Mouse (Mus musculus): Measurements from ENCODE around the gene Scg3. TPM values are rescaled to one million over a fixed set of nuclear protein-coding genes. Genes with fewer than 3 reads are reported as not detected.
A peak's percentile ranks its signal among the peaks of the same experiment; 100 is the strongest.

Gene Scg3
- polyA plus RNA-seq (2011; ENCODE audit: insufficient read depth, insufficient read length, low read depth, missing spikeins), result not detected in 2 replicates

DNA sequence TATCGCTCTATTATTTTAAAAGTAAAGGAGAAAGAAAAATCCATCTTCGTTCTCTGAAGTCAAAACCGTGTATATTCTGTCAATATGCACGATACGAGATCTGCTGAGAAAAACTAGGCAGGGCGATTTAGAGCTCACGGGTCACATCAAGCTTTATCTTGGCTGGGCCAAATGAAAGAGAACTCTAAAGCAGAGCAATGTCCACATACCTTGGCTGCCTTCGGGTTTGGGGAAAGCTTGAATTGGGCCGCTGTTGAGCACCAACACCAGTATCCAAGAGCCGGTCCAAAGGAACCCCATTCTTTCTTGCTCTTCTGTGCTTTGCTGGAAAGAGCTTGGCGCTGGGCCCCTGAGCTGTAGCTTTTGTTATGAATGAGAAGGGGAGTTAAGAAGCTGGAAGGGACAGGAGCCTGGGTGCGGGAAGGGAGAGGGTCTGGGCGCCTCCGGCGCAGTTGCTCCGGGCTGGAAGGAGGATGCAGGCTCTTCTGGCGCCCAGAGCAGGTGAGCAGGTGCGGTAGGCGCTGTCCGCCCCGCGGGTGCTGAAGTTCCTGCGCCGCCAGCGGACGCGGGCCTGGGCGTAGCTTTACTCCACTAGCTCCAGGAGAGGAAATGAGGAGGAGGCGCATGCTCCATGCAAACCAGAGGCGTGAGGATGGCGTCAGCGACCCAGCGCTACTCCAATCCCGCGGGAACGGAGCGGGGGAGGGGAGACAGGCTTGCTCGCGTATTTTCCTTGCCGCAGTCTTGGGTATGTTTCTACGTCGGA lies at the start of gene Scg3:
Gene Scg3, minus strand, starts transcription at position 631 of the 766 bp plus-strand sequence.
- TF ChIP-seq CTCF (IDR thresholded peaks at IDR 0.05; ENCODE audit: low read depth, low read length) (no peak), EP300 (IDR thresholded peaks at IDR 0.05; ENCODE audit: insufficient read depth, low read depth, low read length) (0 out of 2 replicates have a peak, but pooled peaks have one; percentile 57), POLR2A (IDR thresholded peaks at IDR 0.05; ENCODE audit: insufficient read depth, low read length) (no peak)
- Histone ChIP-seq H3K4me3 (ENCODE audit: low read depth, low read length) (peak within 1 kb of the TSS; percentile 47), H3K9ac (ENCODE audit: low read depth, poor library complexity, severe bottlenecking) (no peak within 1 kb of the TSS), H3K36me3 (ENCODE audit: control insufficient read depth, insufficient read depth, low read length, poor library complexity, severe bottlenecking) (no peaks in the 10 kb centered on the region), H3K27me3 (ENCODE audit: control insufficient read depth, insufficient read depth, low read length, poor library complexity, severe bottlenecking) (no peaks in the 10 kb centered on the region), H3K27ac (ENCODE audit: insufficient read depth, low read length) (no peak within 1 kb of the TSS), H3K4me1 (ENCODE audit: control insufficient read depth, insufficient read depth, low read length) (no peaks in the 10 kb centered on the region), H3K9me3 (replicated peaks; ENCODE audit: control insufficient read depth, insufficient read depth, low read length, poor library complexity, severe bottlenecking) (no peaks in the 10 kb centered on the region)

DNA sequence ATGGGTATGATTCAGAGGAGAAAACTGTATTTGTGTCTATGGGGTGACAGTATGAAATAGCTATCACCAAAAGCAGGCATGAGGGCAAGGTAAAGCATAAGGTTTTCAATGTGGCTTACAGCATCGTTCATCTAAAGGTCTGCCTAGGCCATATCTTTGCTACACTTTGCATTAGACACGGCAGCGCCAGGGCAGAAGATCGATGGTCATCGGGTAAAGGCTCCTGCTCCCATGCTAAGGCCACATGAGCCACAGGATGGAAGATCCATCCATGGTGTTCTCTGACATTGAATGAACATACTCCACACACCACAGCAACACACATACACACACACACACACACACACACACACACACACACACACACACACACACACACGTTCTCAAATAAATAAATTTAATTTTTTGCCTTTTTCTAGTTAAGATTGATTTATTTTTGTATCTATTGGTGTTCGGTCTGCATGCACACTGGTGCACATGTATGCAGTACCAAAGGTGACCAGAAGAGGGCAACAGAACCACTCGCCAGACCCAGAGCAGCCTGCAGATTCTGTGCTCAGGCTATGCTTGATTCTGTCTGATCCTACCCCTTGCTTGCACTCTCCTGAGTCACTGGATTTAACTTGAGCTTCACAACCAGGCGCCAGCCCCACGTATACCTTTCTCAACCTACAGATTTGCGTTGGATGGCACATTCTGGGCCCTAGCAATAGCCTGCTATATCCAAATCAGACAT lies 36.3 kb upstream of the Scg3 start:
- H3K27ac ChIP-seq (ENCODE audit: insufficient read depth, low read length), result no peak overlapping the region
- TF ChIP-seq CTCF (IDR thresholded peaks at IDR 0.05; ENCODE audit: low read depth, low read length) (peak; percentile 90), POLR2A (IDR thresholded peaks at IDR 0.05; ENCODE audit: insufficient read depth, low read length) (no peak), EP300 (IDR thresholded peaks at IDR 0.05; ENCODE audit: insufficient read depth, low read depth, low read length) (no peak)
- H3K9me3 ChIP-seq (replicated peaks; ENCODE audit: control insufficient read depth, insufficient read depth, low read length, poor library complexity, severe bottlenecking), result no peaks in the 10 kb centered on the region
- H3K27me3 ChIP-seq (ENCODE audit: control insufficient read depth, insufficient read depth, low read length, poor library complexity, severe bottlenecking), result no peaks in the 10 kb centered on the region
- no peak overlapping the region for H3K9ac ChIP-seq (ENCODE audit: low read depth, poor library complexity, severe bottlenecking)
- no peaks in the 10 kb centered on the region for H3K4me1 ChIP-seq (ENCODE audit: control insufficient read depth, insufficient read depth, low read length)
- no peaks in the 10 kb centered on the region for H3K36me3 ChIP-seq (ENCODE audit: control insufficient read depth, insufficient read depth, low read length, poor library complexity, severe bottlenecking)
- no peak overlapping the region for H3K4me3 ChIP-seq (ENCODE audit: low read depth, low read length)

GRCm38 (mm10) chr9:75719481-75719880 lies 35.6 kb upstream of the Scg3 start:
- H3K9ac ChIP-seq (ENCODE audit: low read depth, poor library complexity, severe bottlenecking), result no peak overlapping the region
- no peak for TF ChIP-seq POLR2A (IDR thresholded peaks at IDR 0.05; ENCODE audit: insufficient read depth, low read length)
- no peak for TF ChIP-seq EP300 (IDR thresholded peaks at IDR 0.05; ENCODE audit: insufficient read depth, low read depth, low read length)
- no peak for TF ChIP-seq CTCF (IDR thresholded peaks at IDR 0.05; ENCODE audit: low read depth, low read length)
- H3K4me1 ChIP-seq (ENCODE audit: control insufficient read depth, insufficient read depth, low read length), result no peaks in the 10 kb centered on the region
- H3K36me3 ChIP-seq (ENCODE audit: control insufficient read depth, insufficient read depth, low read length, poor library complexity, severe bottlenecking), result no peaks in the 10 kb centered on the region
- H3K27ac ChIP-seq (ENCODE audit: insufficient read depth, low read length), result no peak overlapping the region
- no peaks in the 10 kb centered on the region for H3K9me3 ChIP-seq (replicated peaks; ENCODE audit: control insufficient read depth, insufficient read depth, low read length, poor library complexity, severe bottlenecking)
- H3K4me3 ChIP-seq (ENCODE audit: low read depth, low read length), result no peak overlapping the region
- no peaks in the 10 kb centered on the region for H3K27me3 ChIP-seq (ENCODE audit: control insufficient read depth, insufficient read depth, low read length, poor library complexity, severe bottlenecking)

DNA sequence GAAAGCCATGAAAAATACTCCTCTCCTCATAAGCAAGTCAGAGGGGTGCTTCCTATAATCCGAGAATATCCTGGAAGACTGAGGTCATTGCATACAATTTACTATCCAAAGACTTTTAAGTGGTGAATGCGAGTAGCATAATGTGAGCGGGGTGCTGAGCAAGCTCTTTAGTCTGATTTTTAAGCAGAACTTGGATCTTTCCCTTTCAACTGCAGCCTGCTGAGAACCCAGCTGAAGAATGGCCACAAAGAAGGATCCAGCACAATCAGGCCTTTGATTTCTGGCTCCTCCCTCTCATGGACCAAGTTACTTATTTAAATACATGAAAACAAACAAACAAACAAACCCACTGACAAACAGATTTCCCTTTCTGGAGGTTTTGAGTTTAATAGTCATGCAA lies 916 bp upstream of the Scg3 start:
- TF ChIP-seq POLR2A (IDR thresholded peaks at IDR 0.05; ENCODE audit: insufficient read depth, low read length) (no peak), EP300 (IDR thresholded peaks at IDR 0.05; ENCODE audit: insufficient read depth, low read depth, low read length) (no peak), CTCF (IDR thresholded peaks at IDR 0.05; ENCODE audit: low read depth, low read length) (no peak)
- no peak overlapping the region for H3K4me3 ChIP-seq (ENCODE audit: low read depth, low read length)
- H3K4me1 ChIP-seq (ENCODE audit: control insufficient read depth, insufficient read depth, low read length), result no peaks in the 10 kb centered on the region
- H3K9ac ChIP-seq (ENCODE audit: low read depth, poor library complexity, severe bottlenecking), result no peak overlapping the region
- H3K36me3 ChIP-seq (ENCODE audit: control insufficient read depth, insufficient read depth, low read length, poor library complexity, severe bottlenecking), result no peaks in the 10 kb centered on the region
- H3K27me3 ChIP-seq (ENCODE audit: control insufficient read depth, insufficient read depth, low read length, poor library complexity, severe bottlenecking), result no peaks in the 10 kb centered on the region
- peaks cover 7% of the 10 kb centered on the region for H3K9me3 ChIP-seq (replicated peaks; ENCODE audit: control insufficient read depth, insufficient read depth, low read length, poor library complexity, severe bottlenecking)
- H3K27ac ChIP-seq (ENCODE audit: insufficient read depth, low read length), result no peak overlapping the region

DNA sequence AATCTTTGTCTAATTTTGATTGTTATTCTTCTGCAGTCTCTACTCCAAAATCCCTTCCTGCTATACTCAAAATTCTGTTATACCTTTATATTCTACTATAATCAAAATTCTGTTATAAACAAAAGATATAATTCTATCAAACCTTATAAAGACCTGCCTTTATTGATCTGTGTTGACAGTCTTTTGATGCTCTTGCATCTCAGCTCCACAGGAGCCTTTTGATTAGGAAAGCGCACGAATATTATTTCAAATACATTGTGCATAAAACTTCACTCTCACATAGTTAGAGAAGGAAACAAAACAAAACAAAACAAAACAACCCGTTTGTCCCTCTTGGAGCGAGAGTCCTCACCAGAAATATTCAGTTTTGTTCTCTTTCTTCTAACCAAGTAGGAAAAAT lies 436 bp upstream of the Scg3 start:
- H3K27ac ChIP-seq (ENCODE audit: insufficient read depth, low read length), result no peak overlapping the region

More for the DNA sequence above, 436 bp upstream of the Scg3 start:
- Histone ChIP-seq H3K9me3 (replicated peaks; ENCODE audit: control insufficient read depth, insufficient read depth, low read length, poor library complexity, severe bottlenecking) (peaks cover 2% of the 10 kb centered on the region; the same call in 1 of the 2 replicates), H3K36me3 (ENCODE audit: control insufficient read depth, insufficient read depth, low read length, poor library complexity, severe bottlenecking) (no peaks in the 10 kb centered on the region), H3K27me3 (ENCODE audit: control insufficient read depth, insufficient read depth, low read length, poor library complexity, severe bottlenecking) (no peaks in the 10 kb centered on the region), H3K4me3 (ENCODE audit: low read depth, low read length) (peak overlapping the region; percentile 47), H3K9ac (ENCODE audit: low read depth, poor library complexity, severe bottlenecking) (no peak overlapping the region), H3K4me1 (ENCODE audit: control insufficient read depth, insufficient read depth, low read length) (no peaks in the 10 kb centered on the region)
- no peak for TF ChIP-seq CTCF (IDR thresholded peaks at IDR 0.05; ENCODE audit: low read depth, low read length)
- no peak for TF ChIP-seq POLR2A (IDR thresholded peaks at IDR 0.05; ENCODE audit: insufficient read depth, low read length)
- no peak for TF ChIP-seq EP300 (IDR thresholded peaks at IDR 0.05; ENCODE audit: insufficient read depth, low read depth, low read length)
